Comparison of ENCODE assay signal across 18 mouse cellular contexts in the genomic region with DNA sequence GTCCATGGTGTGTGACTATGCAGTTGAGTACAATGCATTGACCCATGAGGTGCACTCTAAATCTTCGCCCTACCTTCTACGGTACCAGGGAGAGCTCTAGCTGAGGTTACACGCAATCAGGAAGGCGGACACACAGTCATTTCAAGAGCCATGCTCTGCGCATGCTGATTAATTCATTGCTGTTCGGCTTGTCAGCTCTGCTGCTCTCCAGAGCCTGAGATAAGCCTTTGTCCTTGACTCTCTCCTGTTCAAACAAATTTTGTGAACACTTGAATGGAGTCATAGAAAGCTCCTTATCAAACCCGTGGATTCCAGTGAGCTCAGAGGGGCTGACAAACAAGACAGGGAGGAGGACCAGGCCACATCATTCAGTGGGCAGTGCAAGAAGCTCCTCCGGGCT.
DNase-seq lines count a peak whose midpoint lies in the region; ATAC-seq and TF ChIP-seq lines count a peak whose summit lies in the region.
"Had no signal": no experiment of that assay in that cellular context is flagged by ENCODE, and none has a peak within 500 bp of the region (broad histone marks: within the 10 kb centered on the region; RNA-seq: fewer than 3 reads in every experiment).

No protein-coding gene starts in this region.

- no peak for TF ChIP-seq POLR2A in lung, adult 2 months (IDR thresholded peaks at IDR 0.05; ENCODE audit: borderline replicate concordance, extremely low read depth, low read depth, low read length)

- H3K9ac ChIP-seq in heart, embryonic 13.5 days = no peak overlapping the region
- H3K9ac ChIP-seq in lung, embryonic 14.5 days = no peak overlapping the region
- H3K9ac ChIP-seq: forebrain, embryonic 15.5 days; hindbrain, embryonic 14.5 days; limb, embryonic 13.5 days; liver, embryonic 14.5 days had no signal

- no peak for TF ChIP-seq CTCF in lung, embryonic 14.5 days (IDR thresholded peaks at IDR 0.05; ENCODE audit: low read depth)
- no peak for TF ChIP-seq CTCF in lung, adult 2 months (IDR thresholded peaks at IDR 0.05; ENCODE audit: insufficient read depth, low read length)

- DNase-seq in heart, adult 8-10 months (ENCODE audit: low spot score) = no peak
- DNase-seq in lung, embryonic 14.5 days = peak; percentile 36
- DNase-seq in lung, adult 2 months = no peak
- peak; percentile 27 for DNase-seq in testis, postnatal 14 days (ENCODE audit: low spot score)
- DNase-seq in testis, postnatal 10 days (ENCODE audit: low spot score) = no peak
- DNase-seq in cerebellum, adult 8-10 months = no peak
- DNase-seq: cerebellum, adult 11-12 months; cerebellum, postnatal 36 days; kidney, adult 2 months; right cerebral cortex, postnatal 25 days; thymus, postnatal 4 days had no signal

- H3K27ac ChIP-seq in heart, embryonic 13.5 days (replicated peaks) = peak overlapping the region; percentile 92
- H3K27ac ChIP-seq in lung, embryonic 14.5 days (ENCODE audit: low read depth) = no peak overlapping the region
- H3K27ac ChIP-seq: forebrain, embryonic 15.5 days; hindbrain, embryonic 14.5 days; left cerebral cortex, adult 2 months; limb, embryonic 13.5 days; liver, embryonic 14.5 days had no signal

- no peaks in the 10 kb centered on the region for H3K36me3 ChIP-seq in heart, embryonic 13.5 days
- H3K36me3 ChIP-seq in lung, embryonic 14.5 days (ENCODE audit: insufficient read depth) = no peaks in the 10 kb centered on the region
- H3K36me3 ChIP-seq: forebrain, embryonic 15.5 days; G1E; limb, embryonic 13.5 days had no signal

- 30% methylated on average over 8 of the region's 8 CpGs for WGBS in heart, embryonic 13.5 days
- 62% methylated on average over 8 of the region's 8 CpGs for WGBS in lung, embryonic 14.5 days
- WGBS in lung, adult 2 months = 76% methylated on average over 8 of the region's 8 CpGs

- H3K4me3 ChIP-seq in heart, embryonic 13.5 days = no peak overlapping the region
- H3K4me3 ChIP-seq in lung, embryonic 14.5 days (ENCODE audit: low read depth, low read length) = no peak overlapping the region
- H3K4me3 ChIP-seq in lung, adult 2 months (replicated peaks; ENCODE audit: extremely low read depth, low read depth, low read length) = no peak overlapping the region
- H3K4me3 ChIP-seq: forebrain, embryonic 15.5 days; left cerebral cortex, adult 2 months; limb, embryonic 13.5 days had no signal

- H3K4me1 ChIP-seq in heart, embryonic 13.5 days = peaks cover 64% of the 10 kb centered on the region
- H3K4me1 ChIP-seq in lung, embryonic 14.5 days (ENCODE audit: insufficient read depth) = peaks cover 11% of the 10 kb centered on the region; the same call in 1 of the 2 replicates
- H3K4me1 ChIP-seq in lung, adult 2 months (ENCODE audit: control insufficient read depth, insufficient read depth, low read length) = no peaks in the 10 kb centered on the region

- no peaks in the 10 kb centered on the region for H3K9me3 ChIP-seq in heart, embryonic 13.5 days
- no peaks in the 10 kb centered on the region for H3K9me3 ChIP-seq in lung, embryonic 14.5 days (ENCODE audit: low read depth, low read length)
- H3K9me3 ChIP-seq: forebrain, embryonic 15.5 days; limb, embryonic 13.5 days had no signal

- H3K27me3 ChIP-seq in heart, embryonic 13.5 days (replicated peaks) = no peaks in the 10 kb centered on the region
- no peaks in the 10 kb centered on the region for H3K27me3 ChIP-seq in lung, embryonic 14.5 days (ENCODE audit: insufficient read depth, low read length)
- H3K27me3 ChIP-seq: forebrain, embryonic 15.5 days; limb, embryonic 13.5 days had no signal

- ATAC-seq in heart, embryonic 13.5 days (ENCODE audit: extremely low read depth, insufficient number of reproducible peaks, low FRiP score, low TSS enrichment) = no peak
- ATAC-seq in lung, embryonic 14.5 days (ENCODE audit: insufficient read depth) = 0 out of 2 replicates have a peak, but pooled peaks have one; percentile 24
- ATAC-seq: forebrain, embryonic 15.5 days had no signal

- H3K4me2 ChIP-seq in heart, embryonic 13.5 days = peak overlapping the region; percentile 14; the same call in 1 of the 2 replicates
- no peak overlapping the region for H3K4me2 ChIP-seq in lung, embryonic 14.5 days
- H3K4me2 ChIP-seq: forebrain, embryonic 15.5 days; hindbrain, embryonic 14.5 days; limb, embryonic 13.5 days had no signal

Comparison
In these comparisons a context has a peak if more than half of its experiments do, and no peak if none do; other contexts are left out.
1. DNase-seq: peak in lung, embryonic 14.5 days (single experiment) and testis, postnatal 14 days (single experiment); none in heart, adult 8-10 months (single experiment), lung, adult 2 months (single experiment), testis, postnatal 10 days (single experiment) and cerebellum, adult 8-10 months (single experiment).